Mouse (Mus musculus) liver, embryonic 11.5 days (tissue): ENCODE measurements around the gene Arrb1. TPM values are rescaled to one million over a fixed set of nuclear protein-coding genes. Genes with fewer than 3 reads are reported as not detected.

Experiments
- ATAC-seq: fragments of 200-750 bp; cut with Nextera tagmentation; replicated peaks from 2 replicates; pipeline ENCODE4 v1.8.0; 2017; ENCODE audit warnings: moderate number of reproducible peaks, mild to moderate bottlenecking, moderate TSS enrichment, moderate library complexity; ENCODE audit not compliant: low FRiP score
- DNase-seq: peaks from one replicate; pipeline ENCODE4 v3.0.0-alpha.2; 2017; ENCODE audit warnings: low spot score
- H3K27ac ChIP-seq: fragments of 300-500 bp; sonication (generic); 2 replicates; pipeline ENCODE4 v1.5.1; 2014; ENCODE audit warnings: mild to moderate bottlenecking, low read depth, low read length, control low read depth
- H3K27me3 ChIP-seq: fragments of 300-500 bp; sonication (generic); replicated peaks from 2 replicates; pipeline ENCODE4 v1.6.1; 2014; ENCODE audit warnings: low read length, mixed read lengths; ENCODE audit not compliant: control insufficient read depth, insufficient read depth
- H3K36me3 ChIP-seq: fragments of 300-500 bp; sonication (generic); 2 replicates; pipeline ENCODE4 v1.6.1; 2014; ENCODE audit warnings: mild to moderate bottlenecking, low read length, moderate library complexity, mixed read lengths; ENCODE audit not compliant: control insufficient read depth, insufficient read depth
- H3K4me1 ChIP-seq: fragments of 300-500 bp; sonication (generic); replicated peaks from 2 replicates; pipeline ENCODE4 v1.6.1; 2014; ENCODE audit warnings: low read length, mixed read lengths; ENCODE audit not compliant: control insufficient read depth, insufficient read depth
- H3K4me2 ChIP-seq: fragments of 300-500 bp; sonication (generic); 2 replicates; pipeline ENCODE4 v1.6.1; 2014; ENCODE audit warnings: mild to moderate bottlenecking, control low read depth, moderate library complexity
- H3K4me3 ChIP-seq: fragments of 300-500 bp; sonication (generic); 2 replicates; pipeline ENCODE4 v1.5.1; 2014; ENCODE audit warnings: low read depth, low read length, control low read depth
- H3K9ac ChIP-seq: fragments of 300-500 bp; sonication (generic); 2 replicates; pipeline ENCODE4 v1.6.1; 2014; ENCODE audit warnings: low read depth, low read length, control low read depth
- H3K9me3 ChIP-seq: fragments of 300-500 bp; sonication (generic); 2 replicates; pipeline ENCODE4 v1.6.1; 2016; ENCODE audit warnings: low read length, inconsistent platforms, mixed read lengths; ENCODE audit not compliant: control insufficient read depth
- WGBS: fragments of 180-500 bp; shearing (Covaris S2); extraction: QIAGEN DNeasy Blood & Tissue Kit; methylation state at CpG from one replicate; pipeline ENCODE4 v1.1.7; 2014; 5-methylcytosine and 5-hydroxymethylcytosine counted together
- polyA plus RNA-seq: library from polyadenylated mRNA; unstranded; fragments of >200 nt; fragmentation: Nextera tagmentation; extraction: Ambion mirVana; gene quantifications from 2 replicates; pipeline ENCODE4 v1.2.1, GENCODE M21; 2014

Arrb1 gene
- polyA plus RNA-seq, 1 experiment from 2014 or later: 27.9 TPM

DNA sequence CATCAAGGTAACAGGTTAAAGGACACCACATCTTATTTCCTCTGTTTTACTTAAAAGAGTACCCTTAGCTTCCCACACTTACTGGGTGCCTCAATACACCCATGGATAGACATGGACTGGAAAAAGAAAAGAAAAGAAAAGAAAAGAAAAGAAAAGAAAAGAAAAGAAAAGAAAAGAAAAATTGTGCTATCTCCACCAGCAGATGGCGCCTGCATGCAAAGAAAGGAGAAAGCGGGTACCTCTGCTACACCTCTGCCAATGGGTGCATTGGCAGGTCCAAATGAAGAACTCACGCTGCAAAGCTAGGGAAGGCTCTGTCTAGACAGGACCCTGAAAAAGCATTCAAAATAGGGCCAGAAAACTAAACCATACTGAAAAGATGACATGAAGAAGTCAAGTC, 83.6 kb downstream of the Arrb1 start:
- Histone ChIP-seq H3K9ac (no peak overlapping the region), H3K4me2 (no peak overlapping the region), H3K36me3 (no peaks in the 10 kb centered on the region), H3K4me1 (no peaks in the 10 kb centered on the region), H3K27ac (no peak overlapping the region), H3K27me3 (peaks cover 31% of the 10 kb centered on the region), H3K9me3 (no peaks in the 10 kb centered on the region), H3K4me3 (no peak overlapping the region)
- 9% methylated on average over 3 of the region's 3 CpGs for WGBS
- ATAC-seq (no peak), DNase-seq (no peak)

- H3K9ac ChIP-seq: peak overlapping the region; percentile 20; the same call in 1 of the 2 replicates
These were observed 90.6 kb downstream of the Arrb1 start for GRCm38 (mm10) chr7:99625722-99626375.

DNA sequence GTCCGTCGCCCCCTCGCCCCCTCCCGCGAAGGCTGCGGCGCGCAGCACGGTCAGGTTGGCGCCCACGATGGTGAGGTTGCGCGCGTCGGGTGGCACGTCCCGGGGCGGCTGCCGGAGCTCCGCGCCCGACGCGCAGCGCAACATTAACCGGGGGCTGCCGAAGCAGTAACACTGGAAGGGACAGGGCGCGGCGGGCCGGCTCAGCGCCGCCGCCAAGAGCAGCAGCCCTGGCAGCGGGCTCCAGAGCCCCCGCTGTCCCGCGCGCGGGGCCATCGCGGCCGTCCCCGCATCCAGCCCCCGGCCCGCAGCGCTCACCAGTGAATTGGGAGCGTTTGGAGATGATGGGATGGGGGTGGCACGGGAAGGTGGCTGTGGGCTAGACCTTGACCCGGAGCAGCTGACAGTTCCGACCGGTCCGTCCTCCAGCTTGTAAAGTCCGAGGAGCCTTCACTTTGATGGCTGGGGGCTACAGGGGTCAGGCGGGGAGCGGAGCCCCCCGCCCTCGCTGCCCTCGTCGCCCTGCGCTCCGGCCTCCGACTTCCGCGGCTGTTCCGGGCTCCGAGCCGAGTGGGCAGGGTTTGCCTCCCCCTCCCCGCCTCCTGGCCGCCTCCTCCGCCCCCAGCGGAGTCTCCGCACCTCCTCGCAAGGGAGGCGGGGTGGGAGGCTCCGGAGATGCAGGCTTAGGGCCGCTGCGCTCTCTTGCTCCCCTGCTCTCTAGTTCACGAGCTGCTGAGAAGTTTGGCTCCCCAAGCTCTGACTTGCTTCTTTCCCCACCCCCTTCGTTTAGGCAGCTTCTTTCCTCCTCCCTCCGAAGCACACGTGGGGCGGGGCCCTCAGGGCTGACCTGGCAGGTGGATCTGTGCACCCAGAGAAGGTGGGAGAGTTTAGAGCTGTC, 91.4 kb downstream of the Arrb1 start, which contains the start of gene Tpbgl:
Gene Tpbgl (minus strand): TSS at position 728 of the 895 bp plus-strand sequence.
- no peak for ATAC-seq
- under 1% methylated on average over 82 of the region's 83 CpGs for WGBS
- peak within 1 kb of the TSS; percentile 20; the same call in 1 of the 2 replicates for H3K9ac ChIP-seq

More at GRCm38 (mm10) chr7:99625722-99626375, 90.6 kb downstream of the Arrb1 start:
- H3K4me3 ChIP-seq: peak overlapping the region; percentile 51
- ATAC-seq (peak; percentile 79), DNase-seq (peak; percentile 76)
- peaks cover 82% of the 10 kb centered on the region for H3K27me3 ChIP-seq
- peak overlapping the region; percentile 86 for H3K4me2 ChIP-seq
- H3K9me3 ChIP-seq: no peaks in the 10 kb centered on the region
- WGBS: under 1% methylated on average over 81 of the region's 81 CpGs
- H3K27ac ChIP-seq: no peak overlapping the region
- peaks cover 5% of the 10 kb centered on the region for H3K4me1 ChIP-seq
- H3K36me3 ChIP-seq: no peaks in the 10 kb centered on the region

GRCm38 (mm10) chr7:99627366-99627765, 92.1 kb downstream of the Arrb1 start:
- no peak overlapping the region for H3K27ac ChIP-seq
- H3K4me2 ChIP-seq: no peak overlapping the region
- peaks cover 82% of the 10 kb centered on the region for H3K27me3 ChIP-seq
- no peaks in the 10 kb centered on the region for H3K9me3 ChIP-seq
- no peak overlapping the region for H3K9ac ChIP-seq
- peaks cover 5% of the 10 kb centered on the region for H3K4me1 ChIP-seq
- 12% methylated on average over 7 of the region's 7 CpGs for WGBS
- no peaks in the 10 kb centered on the region for H3K36me3 ChIP-seq
- ATAC-seq (no peak), DNase-seq (no peak)
- no peak overlapping the region for H3K4me3 ChIP-seq

More for the DNA sequence above, 91.4 kb downstream of the Arrb1 start, which contains the start of gene Tpbgl:
- no peak within 1 kb of the TSS for H3K27ac ChIP-seq
- H3K9me3 ChIP-seq: no peaks in the 10 kb centered on the region
- peak within 1 kb of the TSS; percentile 51 for H3K4me3 ChIP-seq
- H3K27me3 ChIP-seq: peaks cover 83% of the 10 kb centered on the region
- peak within 1 kb of the TSS; percentile 86 for H3K4me2 ChIP-seq
- peaks cover 5% of the 10 kb centered on the region for H3K4me1 ChIP-seq
- no peaks in the 10 kb centered on the region for H3K36me3 ChIP-seq
- no peak for DNase-seq

- ATAC-seq: no peak
- DNase-seq: no peak
- no peak overlapping the region for H3K9ac ChIP-seq
- no peaks in the 10 kb centered on the region for H3K9me3 ChIP-seq
- peaks cover 52% of the 10 kb centered on the region for H3K27me3 ChIP-seq
- WGBS: 16% methylated on average over 6 of the region's 6 CpGs
- H3K4me3 ChIP-seq: no peak overlapping the region
- no peak overlapping the region for H3K4me2 ChIP-seq
- H3K27ac ChIP-seq: no peak overlapping the region
- H3K36me3 ChIP-seq: no peaks in the 10 kb centered on the region
- H3K4me1 ChIP-seq: no peaks in the 10 kb centered on the region
These were observed 97.0 kb downstream of the Arrb1 start for GRCm38 (mm10) chr7:99632286-99632685.

DNA sequence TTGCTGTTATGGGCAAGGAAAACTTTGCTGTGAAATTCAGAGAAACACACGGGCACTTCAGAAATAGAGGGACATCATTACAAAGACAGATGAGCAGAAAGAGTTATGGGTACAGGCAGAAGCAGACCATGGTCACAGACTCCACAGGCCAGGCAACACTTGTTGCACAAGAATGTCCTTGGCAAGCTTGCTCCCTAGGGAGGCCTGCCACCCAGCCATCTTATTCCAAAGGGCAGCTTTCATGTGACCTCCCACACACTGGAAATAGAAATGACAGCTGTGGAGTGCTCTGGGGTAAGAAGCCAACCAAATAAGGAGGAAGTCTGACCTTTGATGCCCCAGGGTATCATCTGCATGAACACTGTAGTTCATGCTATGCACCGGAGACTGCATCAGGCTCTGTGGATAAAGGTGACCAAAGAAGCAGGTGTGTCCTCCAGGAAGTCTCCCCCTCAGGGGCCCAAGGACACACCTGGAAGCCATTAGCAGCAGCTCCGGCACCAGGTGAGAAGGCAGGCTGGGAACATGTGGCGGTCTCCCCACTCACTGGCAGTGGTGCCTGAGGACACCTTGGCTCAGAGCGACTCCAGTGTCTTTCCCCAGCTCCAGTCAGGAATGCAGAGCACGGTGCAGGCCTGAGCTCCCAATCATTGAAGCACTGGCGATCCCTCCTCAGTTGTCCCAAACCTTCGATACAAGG, 98.8 kb downstream of the Arrb1 start:
- Histone ChIP-seq H3K27ac (no peak overlapping the region), H3K9ac (no peak overlapping the region), H3K9me3 (no peaks in the 10 kb centered on the region), H3K4me1 (no peaks in the 10 kb centered on the region), H3K4me2 (no peak overlapping the region), H3K4me3 (no peak overlapping the region), H3K36me3 (no peaks in the 10 kb centered on the region), H3K27me3 (peaks cover 39% of the 10 kb centered on the region)
- 69% methylated on average over 8 of the region's 8 CpGs for WGBS
- no peak for DNase-seq
- no peak for ATAC-seq

- H3K9me3 ChIP-seq: no peaks in the 10 kb centered on the region
- no peak overlapping the region for H3K4me3 ChIP-seq
- no peak overlapping the region for H3K4me2 ChIP-seq
- ATAC-seq (no peak), DNase-seq (no peak)
- no peak overlapping the region for H3K27ac ChIP-seq
- no peak overlapping the region for H3K9ac ChIP-seq
- H3K36me3 ChIP-seq: no peaks in the 10 kb centered on the region
- H3K4me1 ChIP-seq: peaks cover 15% of the 10 kb centered on the region
- 50% methylated on average over 4 of the region's 4 CpGs for WGBS
- H3K27me3 ChIP-seq: peaks cover 22% of the 10 kb centered on the region; the same call in 1 of the 2 replicates
These were observed 106.0 kb downstream of the Arrb1 start for GRCm38 (mm10) chr7:99641245-99641644.

GRCm38 (mm10) chr7:99642078-99642477, 106.8 kb downstream of the Arrb1 start:
- Histone ChIP-seq H3K9ac (no peak overlapping the region), H3K4me1 (peaks cover 15% of the 10 kb centered on the region), H3K36me3 (no peaks in the 10 kb centered on the region), H3K4me2 (peak overlapping the region; percentile 10; the same call in 1 of the 2 replicates), H3K27me3 (peaks cover 21% of the 10 kb centered on the region; the same call in 1 of the 2 replicates), H3K4me3 (no peak overlapping the region), H3K9me3 (no peaks in the 10 kb centered on the region), H3K27ac (no peak overlapping the region)
- 14% methylated on average over 3 of the region's 3 CpGs for WGBS
- peak; percentile 96 for ATAC-seq
- DNase-seq: peak; percentile 42
